Mouse (Mus musculus): ENCODE results near the gene Krtcap3. TPM values are rescaled to one million over a fixed set of nuclear protein-coding genes. Genes with fewer than 3 reads are reported as not detected.

The Krtcap3 gene
- total RNA-seq, 2 experiments from 2014 or later = 4.9 to 6.5 TPM

DNA sequence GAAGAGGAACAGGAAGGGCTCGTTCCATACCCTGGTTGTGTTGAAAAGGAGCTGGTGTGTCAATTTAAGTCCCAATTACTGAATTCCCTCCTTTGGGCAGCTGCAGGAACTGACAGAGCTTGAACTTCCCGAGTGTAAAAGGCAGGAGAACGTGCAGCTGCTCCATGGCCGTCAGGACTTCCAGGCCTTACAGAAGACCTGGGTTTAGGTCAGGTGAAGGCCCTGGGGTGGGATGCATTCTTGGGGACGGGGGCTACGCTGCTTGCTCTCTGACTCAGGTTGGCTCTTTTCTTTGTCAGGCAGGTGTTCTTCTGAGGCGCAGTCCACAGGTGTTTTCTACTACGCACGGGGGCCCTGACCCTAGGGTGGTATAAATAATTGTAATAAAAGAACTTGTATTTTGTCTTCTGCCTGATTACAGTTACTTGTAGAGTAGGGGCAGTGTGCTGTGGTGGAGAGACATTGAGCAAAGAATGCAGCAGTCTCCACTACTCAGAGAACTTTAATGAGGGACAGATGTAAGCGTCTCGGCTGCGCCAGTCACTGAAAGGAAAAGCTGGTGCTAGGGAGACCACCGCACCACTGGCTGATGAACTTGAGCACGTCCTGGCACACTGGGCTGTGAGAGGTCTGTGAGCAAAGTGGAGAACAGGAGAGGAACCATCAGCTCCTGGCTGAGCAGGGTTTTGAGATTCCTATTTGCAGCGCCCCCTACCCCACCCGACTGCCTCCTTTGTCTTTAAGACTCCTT is 1.5 kb downstream of the Krtcap3 start:
- DNase-seq (ENCODE audit: low spot score in 2 of 2) = no peak

DNA sequence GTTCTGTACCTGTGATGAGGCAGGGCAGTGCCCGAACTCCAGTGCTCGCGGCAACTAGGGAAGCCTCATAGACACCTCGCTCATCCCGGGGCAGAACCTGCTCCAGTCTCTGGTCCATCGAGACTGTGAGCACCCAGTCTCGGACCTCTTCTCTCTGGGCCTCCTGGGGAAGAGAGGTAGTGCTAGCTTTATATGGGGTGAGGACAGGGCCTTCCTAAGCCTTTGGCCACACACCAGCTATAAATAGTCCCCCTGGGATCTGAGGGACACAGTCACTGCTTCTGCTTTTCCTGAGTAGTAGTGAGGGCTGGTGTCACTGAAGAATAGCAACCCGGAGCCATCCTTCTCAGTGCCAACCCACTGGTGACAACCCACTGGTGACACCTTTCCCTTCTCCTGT is 2.3 kb downstream of the Krtcap3 start:
- DNase-seq (ENCODE audit: low spot score in 2 of 2) = no peak

DNA sequence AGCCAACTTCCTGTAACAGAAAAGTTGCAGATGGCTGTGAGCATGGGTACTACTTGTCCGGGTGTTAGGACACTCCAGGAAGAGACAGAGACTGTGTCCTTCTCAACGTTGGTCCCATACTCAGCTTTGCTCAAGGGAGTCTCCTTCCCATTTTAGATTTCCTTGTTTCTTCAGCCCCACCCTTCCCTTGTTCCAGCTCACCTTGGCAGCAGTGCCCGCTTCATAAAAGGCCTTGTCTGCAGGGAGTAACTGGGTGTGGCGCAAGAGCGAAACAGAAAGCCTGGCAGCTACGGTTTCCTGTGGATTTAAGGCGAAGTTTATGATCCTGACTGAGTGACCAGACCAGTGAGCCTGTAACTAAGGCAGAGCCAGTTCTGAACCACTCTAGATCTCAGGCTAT is 3.0 kb downstream of the Krtcap3 start:
- no peak for DNase-seq (ENCODE audit: low spot score in 2 of 2)

DNA sequence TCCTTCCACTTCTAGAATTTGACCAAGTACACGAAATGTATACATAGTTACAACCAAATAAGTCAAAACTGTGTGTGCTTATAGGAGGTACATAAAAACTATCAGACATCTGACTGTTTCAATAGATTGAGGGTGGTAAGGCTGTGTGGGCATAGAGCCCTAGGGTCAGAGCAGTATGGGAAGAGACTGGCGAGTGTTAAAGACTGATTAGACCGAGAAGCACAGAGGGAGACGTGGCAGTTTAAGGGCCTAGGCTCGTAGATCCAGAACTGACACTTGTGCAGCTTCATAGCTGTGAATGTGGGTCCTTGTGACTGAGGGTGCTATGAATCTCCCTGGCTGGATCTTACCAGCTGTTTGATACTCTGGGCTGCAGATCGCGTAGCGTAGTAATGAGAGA is 3.4 kb downstream of the Krtcap3 start:
- DNase-seq (ENCODE audit: low spot score in 2 of 2) = no peak

DNA sequence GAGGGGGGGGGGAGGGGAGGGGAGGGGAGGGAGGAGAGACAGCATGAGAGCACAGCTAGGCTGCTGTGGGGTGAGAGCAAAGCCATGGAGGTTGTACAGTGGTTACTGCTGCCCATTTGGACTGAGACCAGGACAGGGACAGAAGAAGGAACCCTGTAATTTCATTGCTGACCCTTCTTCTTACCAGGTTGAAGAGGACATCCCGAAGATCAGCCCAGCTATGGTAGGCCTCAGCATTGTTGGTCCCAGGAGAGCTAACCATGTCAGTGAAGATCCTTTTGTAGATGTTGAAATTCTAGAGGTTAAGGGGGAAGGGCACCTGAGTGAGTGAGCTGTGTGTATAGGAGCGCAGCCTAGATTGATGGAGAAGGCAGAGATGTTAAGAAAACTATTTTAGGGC is 3.9 kb downstream of the Krtcap3 start:
- no peak for DNase-seq (ENCODE audit: low spot score in 2 of 2)

DNA sequence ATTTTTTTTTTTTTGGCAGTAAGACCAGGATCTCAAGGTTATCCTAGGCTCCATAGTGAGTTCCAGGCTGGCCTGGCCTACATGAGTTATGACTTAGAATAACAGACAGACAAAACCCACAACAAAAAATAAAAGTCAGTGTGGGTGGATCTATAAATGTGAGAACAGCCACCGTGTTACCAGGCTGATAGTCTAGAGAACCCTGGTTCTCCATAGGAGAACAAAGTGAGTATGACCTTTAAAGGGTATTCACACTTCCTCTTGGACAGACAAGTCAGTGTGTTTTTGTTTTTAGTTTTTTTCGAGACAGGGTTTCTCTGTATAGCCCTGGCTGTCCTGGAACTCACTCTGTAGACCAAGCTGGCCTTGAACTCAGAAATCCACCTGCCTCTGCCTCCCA is 4.5 kb downstream of the Krtcap3 start:
- DNase-seq (ENCODE audit: low spot score in 2 of 2) = no peak

DNA sequence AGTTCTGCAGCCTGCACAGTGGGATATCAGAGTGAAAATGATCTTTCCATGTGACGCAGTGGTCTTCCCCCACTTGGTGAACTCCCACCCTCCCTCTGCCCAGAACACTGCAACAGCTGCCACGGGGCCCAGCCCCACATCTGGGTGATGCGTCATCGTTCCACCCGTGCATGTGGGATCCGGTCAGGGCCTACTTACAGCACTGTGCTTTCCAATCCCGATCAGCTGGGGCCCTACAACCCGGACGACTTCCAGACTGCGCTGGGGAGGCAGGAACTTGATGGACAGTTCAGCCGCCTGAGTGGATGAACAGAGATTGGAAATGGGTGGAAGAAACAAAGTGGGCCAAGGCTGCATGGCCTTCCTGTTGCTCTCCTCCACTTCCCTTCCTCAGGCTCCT is 6.1 kb downstream of the Krtcap3 start:
- peak in 1 of 2 experiments; percentile 14 for DNase-seq (ENCODE audit: low spot score in 2 of 2)

DNA sequence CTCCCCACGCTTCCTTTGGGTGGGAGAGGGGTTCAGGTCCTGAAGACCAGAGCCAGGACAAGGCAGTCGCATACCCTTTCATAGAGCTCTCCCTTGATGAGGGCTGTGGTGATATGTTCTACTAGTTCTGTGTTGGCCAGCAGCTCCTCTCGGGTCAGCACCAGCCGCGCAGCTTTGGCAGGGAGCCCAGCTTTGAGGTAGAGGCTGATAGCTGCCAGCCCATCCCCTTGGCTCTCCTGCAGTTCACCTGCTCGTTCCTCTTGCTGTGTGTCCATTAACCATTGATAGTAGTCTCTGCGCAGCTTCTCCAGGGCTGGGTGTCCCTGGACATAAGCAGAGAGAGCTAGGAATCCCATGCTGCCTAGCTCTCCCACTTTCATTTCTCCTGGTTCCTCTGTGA is 14.6 kb downstream of the Krtcap3 start:
- no peak for DNase-seq (ENCODE audit: low spot score in 2 of 2)

DNA sequence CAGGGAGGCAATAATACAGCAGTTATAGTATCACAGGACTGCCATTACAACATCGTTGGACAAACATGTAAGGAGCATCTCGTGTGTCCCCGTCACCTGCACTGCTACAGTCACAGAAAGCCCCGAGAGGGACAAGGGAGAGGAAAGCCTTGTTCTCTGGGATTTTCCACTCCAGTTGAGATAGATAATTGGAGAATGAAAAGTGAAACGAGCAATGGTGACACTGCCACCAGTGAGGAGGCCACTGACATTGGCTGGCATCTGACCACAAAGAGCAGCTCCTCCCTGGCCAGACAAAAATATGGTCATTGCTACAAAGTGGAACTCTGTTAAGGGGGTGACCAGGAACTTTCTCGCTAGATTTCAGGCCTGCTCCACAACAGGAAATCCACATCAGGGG is 16.2 kb downstream of the Krtcap3 start:
- DNase-seq (ENCODE audit: low spot score in 2 of 2) = no peak

DNA sequence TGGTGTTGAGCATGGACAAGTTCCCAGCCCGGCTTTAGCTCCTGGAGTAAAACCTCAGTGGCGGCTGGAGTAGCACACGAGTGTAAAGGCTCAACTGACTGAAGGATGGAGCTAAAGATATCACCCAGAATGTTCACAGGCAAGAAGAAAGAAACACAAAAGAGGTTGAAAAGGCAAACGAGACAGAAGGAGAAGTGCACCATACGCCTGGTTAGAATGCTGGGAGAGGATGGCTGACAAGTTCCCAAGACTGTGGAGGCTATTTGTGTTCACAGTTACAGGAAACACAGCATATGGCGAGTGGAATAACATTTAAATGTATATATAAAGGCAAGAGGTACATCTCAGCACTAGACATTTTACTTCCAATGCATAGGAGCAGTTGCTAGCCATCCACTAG is 21.5 kb downstream of the Krtcap3 start:
- DNase-seq (ENCODE audit: low spot score in 2 of 2) = no peak

DNA sequence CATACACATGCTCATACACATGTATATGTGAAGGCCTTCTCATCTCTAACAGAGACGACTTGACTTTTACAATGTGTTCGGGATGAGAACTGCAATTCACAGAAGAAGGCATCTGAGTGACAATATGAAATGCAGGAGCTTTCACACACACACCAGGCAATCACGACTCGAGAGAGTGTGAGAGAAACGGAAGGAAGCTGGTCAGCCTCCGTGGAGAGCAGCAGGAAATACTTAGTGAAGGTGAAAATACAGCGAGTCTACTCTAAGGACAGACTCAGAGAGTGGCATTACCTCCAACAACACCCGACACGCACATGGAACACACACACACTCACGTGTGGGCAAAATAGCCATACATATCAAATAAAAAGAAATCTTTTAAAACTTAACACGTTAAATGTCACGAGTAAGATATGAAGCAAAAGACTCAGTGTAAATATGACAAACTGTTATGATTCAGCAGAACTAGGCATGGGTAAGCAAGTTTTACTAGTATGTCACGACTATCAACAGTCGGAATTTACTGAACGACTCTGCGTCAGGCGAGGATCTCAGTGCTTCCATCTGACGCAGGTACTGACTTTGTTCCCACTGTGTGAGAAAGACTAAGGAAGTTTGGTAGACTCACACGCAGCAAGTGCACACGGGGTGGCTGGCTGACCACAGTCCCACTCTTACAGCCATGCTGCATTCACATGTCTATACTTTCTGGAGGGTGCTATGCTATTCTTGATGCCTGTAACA is 27.9 kb downstream of the Krtcap3 start:
- no peak for DNase-seq (ENCODE audit: low spot score in 2 of 2)

DNA sequence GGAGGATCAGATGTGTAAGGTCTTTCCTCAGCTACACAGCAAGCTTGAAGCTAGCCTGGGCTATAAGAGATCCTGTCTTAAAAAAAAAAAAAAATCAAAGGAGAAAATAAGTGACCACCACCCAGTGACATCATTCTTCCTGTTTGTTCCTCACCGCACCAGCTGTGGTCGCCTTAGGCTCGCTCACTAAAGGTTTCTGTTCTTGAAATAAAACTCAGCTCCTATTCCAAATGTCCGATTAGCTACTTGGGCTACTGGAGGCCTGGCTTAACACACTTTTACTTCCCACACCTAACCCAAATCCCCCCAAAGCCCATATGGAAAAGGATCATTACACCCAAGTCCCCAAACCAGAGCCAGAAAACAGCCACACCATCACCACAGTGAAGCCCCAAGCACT is 36.7 kb downstream of the Krtcap3 start:
- no peak for DNase-seq (ENCODE audit: low spot score in 2 of 2)

DNA sequence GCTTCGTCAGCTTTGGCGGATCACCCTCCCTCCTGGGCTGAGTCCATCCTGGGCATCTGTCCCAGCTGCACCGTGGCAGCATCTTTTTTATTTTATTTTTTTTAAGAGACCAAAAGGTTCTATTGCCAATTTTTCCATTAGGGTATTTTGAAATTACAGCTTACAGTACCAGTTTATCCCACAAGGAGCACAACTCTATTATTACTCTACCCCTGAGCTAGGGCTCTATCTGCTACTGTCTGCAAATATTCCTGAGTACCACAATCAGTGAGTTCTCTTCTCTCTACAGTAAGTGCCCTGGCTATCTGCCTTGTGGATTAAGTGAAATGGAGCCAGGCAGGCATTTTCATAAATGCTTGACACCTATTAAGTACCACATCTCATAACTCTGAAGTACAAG is 37.2 kb downstream of the Krtcap3 start:
- no peak for DNase-seq (ENCODE audit: low spot score in 2 of 2)

DNA sequence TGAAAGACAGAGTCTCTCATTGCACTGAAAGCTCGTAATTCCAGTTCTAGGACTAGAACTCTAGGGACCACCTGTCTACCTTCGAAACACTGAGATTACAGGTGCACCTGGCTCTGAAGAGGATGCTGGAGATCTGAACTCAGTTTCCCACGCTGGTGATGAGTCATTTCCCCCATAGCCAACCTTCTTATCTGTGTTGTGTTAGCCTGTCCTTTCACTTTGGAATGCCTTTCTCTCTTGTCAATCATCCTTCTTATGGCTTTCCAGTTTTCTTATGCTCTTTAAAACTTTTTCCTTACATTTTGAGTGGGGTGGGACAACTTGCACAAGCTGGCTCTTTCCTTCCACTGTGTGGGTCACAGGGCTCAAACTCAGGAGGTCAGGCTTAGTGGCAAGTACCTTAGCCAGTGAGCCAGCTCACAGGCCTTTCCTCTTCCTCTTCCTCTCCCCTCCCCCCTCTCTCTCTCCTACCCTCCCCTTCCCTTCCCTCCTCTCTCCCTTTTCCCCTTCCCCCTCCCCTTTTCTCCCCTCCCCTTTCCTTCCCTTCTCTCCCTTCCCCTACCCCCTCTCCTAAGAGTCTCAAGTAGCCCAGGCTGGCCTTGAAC is 38.2 kb downstream of the Krtcap3 start:
- no peak for DNase-seq (ENCODE audit: low spot score in 2 of 2)

DNA sequence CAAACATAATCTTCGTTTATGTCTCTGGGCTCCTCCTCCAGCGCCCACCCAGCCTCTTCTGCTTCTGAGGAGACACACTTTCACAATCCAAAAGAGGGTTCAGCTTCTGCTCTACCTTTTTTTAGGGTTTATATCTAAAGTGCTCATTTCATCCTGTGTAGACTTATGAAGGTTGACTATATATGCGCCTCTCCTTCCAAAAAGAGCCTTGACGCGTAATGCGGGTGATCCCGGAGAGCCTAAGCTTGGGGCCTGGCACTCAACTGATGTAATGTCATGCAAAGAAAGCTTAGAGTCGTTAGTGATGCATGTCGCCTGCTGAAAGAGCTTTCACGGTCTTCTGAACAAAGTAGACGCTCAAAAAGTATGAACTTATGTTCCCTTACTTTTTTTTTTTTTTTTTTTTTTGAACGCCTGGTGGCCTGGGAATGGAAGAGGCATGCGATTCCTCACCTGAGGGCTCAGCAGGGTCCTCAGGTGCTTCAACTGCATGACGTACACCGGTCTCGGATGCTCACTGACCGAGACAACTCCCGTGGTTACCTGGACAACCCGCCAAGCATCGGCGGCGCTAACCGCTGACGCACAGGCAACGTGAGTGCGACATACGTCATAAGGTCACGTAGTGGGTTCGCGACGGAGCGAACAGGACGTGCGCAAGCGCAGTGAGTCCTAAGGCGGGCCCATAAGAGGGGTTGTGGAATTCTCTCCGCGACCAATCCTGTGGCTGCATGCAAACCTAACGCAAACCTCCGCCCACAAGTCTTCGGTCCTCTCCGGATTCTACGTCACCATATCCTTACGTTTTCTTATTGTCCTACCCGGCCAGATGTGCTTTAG is 39.2 kb downstream of the Krtcap3 start, which contains the start of gene Ift172:
TSS of gene Ift172 (minus strand) at position 596 of the 840 bp plus-strand sequence.
- peak; percentile 90 to 91 for DNase-seq (ENCODE audit: low spot score in 2 of 2)

DNA sequence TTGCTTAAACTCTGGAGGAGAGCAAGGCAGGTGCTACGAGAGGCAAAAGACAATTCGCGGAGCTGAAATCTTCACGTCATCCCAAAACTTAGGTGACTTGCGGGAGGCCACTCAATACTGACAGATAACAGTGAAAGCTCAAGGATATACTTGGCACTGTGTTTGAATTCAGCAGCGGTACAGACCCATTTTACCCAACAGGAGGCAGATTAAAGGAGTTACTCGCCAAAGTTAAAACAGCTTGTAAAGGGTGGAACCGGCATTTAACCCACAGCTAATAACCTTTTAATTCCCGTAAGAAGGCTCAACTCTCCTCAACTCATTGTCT is 39.8 kb downstream of the Krtcap3 start:
- DNase-seq (ENCODE audit: low spot score in 2 of 2) = no peak

DNA sequence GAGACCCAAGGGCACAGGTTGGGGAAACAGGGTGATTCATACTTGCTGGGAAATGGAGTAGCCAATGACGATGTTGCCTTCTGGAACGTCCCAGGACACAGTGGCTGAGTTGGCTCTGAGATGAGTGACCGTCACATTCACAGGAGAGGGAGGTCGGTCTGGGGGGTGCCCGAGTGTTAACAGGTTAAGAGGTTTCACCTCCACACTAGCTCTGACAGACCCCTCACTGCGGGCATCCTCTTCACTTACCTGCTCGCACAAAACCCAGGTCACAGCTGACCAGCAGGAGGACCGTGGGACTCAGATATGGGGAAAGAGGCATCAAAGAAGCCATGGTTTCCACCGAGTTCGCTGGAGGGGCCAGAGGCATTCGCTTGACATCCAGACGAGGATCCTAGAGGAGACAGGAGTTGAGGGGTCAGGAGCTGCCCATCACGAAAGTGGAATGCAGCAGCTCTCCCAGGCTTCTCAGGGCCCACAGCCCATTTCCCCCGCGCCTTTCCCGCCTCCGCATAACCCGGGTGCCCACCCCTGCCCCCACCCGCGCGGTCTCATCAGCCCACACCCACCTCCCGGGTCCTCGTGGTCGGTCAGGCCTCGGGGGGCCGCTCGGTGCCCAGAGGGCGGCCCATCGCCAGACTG is 43.6 kb downstream of the Krtcap3 start:
- DNase-seq (ENCODE audit: low spot score in 2 of 2) = peak in 1 of 2 experiments; percentile 29

DNA sequence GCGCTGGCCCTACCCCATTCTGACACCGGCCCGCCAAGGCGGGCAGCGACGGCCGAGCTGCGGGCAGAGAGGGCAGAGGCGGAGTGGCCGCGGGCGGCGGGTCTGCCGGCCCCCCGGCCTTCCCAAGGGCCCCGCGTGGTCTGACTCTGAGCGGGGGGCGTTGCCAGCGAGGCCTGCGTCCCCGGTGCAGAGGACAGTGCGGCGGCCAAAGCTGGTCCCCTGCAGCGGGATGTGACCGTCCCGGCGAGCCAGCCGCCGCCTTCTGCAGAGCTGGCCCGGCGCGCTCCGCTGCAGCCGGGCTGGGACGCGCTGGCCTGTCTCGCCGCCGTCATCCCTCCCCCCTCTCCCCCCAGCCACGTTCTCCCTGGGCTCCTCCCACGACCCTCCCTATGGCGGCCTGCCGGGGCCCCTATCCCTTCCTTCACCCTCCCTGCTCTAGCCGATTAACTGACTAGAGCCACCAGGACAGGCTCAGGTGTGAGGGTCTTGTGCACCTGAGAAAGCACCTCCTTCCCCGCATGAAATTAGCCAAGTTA is 44.2 kb downstream of the Krtcap3 start, which contains the start of gene Fndc4:
TSS of gene Fndc4 (minus strand) at position 475 of the 536 bp plus-strand sequence.
- DNase-seq (ENCODE audit: low spot score in 2 of 2) = peak; percentile 25 to 38

DNA sequence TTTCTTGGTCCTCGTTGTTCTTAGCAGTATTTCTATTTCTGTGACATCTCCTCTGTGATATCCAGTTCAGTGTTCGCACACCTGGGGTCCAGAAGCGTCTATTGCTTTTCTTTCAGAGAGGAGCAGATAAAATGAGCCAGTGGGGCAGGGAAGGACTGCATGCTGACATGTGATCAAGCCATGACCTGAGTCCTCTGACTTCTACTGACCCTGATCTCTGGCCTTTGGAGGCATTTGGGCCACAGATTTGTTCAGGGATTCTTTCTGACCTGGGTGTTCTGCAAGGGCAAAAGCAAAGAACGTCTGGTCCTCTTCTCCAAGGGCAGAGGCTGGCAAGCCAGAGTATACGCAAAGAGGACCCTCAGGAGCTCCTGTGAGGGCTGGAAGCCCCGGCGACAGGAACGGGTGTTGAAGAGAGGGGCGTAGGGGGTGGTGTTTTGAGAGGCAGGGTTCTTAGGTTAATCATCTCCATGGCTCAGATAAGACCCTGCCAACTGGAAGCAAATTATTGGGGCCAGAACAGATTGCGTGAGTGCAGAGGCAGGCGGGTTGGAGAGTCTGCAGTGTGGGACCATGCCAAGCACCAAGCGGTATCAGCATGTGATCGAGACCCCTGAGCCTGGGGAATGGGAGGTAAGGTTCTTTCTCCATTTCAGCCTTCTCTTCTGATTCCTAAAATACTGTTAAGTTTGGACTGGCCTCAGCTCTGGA is 45.7 kb downstream of the Krtcap3 start, which contains the start of gene Gckr:
TSS of gene Gckr (plus strand) at position 397 of the 711 bp plus-strand sequence.
- DNase-seq (ENCODE audit: low spot score in 2 of 2) = no peak

DNA sequence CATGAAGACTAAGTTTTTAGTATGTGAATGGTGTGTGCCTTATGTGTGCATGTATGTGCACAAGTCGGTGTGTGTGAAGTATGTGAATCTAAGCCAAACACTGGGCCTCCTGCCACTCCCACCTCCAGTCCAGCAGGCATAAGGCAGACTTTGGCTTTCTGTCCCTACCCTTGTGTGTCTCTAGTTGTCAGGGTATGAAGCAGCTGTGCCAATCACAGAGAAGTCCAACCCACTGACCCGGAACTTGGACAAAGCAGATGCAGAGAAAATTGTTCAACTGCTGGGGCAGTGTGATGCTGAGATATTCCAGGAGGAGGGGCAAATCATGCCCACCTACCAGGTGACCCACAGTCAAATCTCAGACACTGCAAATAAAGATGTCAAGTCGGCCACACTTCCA is 46.5 kb downstream of the Krtcap3 start:
- no peak for DNase-seq (ENCODE audit: low spot score in 2 of 2)
